Mouse (Mus musculus) thymus, adult 2 months (tissue): ENCODE results near the gene Naip1.

Source experiments
- CTCF ChIP-seq: fragments of 200-500 bp; IDR thresholded peaks from 2 replicates; pipeline ENCODE4 v1.5.1; 2012; ENCODE audit warnings: mild to moderate bottlenecking, control low read depth, low read length, moderate library complexity, borderline replicate concordance; ENCODE audit not compliant: control insufficient read depth, poor library complexity, insufficient read depth; ENCODE audit errors: extremely low read depth
- POLR2A ChIP-seq: fragments of 200-500 bp; IDR thresholded peaks from 2 replicates; pipeline ENCODE4 v1.6.1; 2012; ENCODE audit warnings: mild to moderate bottlenecking, low read length, control low read depth, moderate library complexity; ENCODE audit not compliant: control insufficient read depth, poor library complexity, insufficient read depth; ENCODE audit errors: extremely low read depth

- no peak for TF ChIP-seq CTCF
- TF ChIP-seq POLR2A: no peak
Measured at GRCm38 (mm10) chr13:100438701-100439100, 14.0 kb downstream of the Naip1 start.
